Mouse (Mus musculus): ENCODE data around the gene Lhx9. TPM values are rescaled to one million over a fixed set of nuclear protein-coding genes. Genes with fewer than 3 reads are reported as not detected.

Gene Lhx9
- total RNA-seq, 2 experiments from 2014 or later: not detected

GRCm38 (mm10) chr1:138839809-138840430 is 8.5 kb downstream of the Lhx9 start:
- no peak for DNase-seq

- no peak for DNase-seq
These were observed 9.1 kb downstream of the Lhx9 start for GRCm38 (mm10) chr1:138839291-138839690.

- no peak for DNase-seq
These were observed 10.3 kb downstream of the Lhx9 start for GRCm38 (mm10) chr1:138837786-138838743.

DNA sequence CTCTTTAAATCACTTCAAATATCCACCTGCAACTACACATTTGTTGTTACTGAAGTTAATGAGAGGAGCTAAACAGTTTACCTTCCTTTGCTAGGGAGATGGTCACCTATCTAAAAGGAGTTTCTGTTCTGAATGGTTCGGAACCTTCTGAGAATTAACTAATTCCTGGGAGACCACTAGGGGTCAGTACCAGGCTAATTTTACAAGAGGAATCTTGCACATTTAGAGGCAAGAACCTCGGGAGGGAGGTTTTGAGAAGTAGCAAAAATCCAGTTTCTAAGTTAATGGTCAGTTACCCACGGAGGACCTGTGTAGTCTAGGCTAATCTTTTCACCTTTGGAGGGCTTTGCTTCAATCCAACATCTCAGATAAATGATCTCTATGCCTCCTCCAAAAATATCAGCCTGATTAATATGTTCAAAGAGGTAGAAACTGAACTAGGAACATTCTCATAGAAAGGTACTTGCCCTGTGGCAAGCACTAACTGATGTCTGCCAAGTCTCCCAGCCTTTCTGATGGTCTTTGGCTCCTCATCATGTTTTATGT is 12.9 kb downstream of the Lhx9 start:
- DNase-seq: peak; percentile 29

DNA sequence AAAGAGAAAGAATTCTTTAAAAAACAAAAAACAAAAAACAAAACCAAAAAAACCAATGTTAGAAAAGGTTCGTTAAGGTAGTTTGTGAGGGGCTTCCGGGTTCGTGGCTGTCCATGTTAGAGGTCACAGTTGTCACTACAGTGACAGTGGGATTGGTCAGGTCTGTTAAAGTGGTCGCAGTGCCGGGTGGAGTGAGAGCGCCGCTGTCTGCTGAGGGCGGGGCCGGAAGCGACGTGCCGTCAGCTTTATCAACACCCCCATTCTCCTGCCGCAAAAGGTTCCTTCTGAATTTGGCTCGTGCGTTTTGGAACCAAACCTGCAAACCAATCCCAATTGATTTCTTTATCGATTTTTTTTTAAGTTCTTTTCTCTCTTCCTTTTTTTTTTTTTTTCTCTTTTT is 17.1 kb downstream of the Lhx9 start:
- peak; percentile 36 for DNase-seq

DNA sequence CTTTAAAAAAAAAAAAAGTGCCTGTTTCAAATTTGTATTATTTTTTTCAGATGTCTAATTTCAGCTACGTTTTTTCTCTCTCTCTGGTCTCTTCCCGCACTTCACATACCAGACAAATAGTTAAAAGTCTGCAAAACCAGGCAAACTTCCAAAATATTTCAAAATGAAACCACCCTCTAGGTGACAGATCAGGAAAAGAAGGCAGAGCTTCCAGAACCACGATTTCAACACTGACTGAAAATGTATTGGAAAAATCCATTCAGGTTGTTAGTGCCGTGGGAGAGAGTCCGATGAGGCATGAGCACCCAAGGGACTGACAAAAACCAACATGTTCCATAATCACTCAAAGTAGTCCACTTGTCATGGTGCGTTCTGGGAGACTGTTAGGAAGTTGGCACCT is 21.5 kb downstream of the Lhx9 start:
- no peak for DNase-seq

DNA sequence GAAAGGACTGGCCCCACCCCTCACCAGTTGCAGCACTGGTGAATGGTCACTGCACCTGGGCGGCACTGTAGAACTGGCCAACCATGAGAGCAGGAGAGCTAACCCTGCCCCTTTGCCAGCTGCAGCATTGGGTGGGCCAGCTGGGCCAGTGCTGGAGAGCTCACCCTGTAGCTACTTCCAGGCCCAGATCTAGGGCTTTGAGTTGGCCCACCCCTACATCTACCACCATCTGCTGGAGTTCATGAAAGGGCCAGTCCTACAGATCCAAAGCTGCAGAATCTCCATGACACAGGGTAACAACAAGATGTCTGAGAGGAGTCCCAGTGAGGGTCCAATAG is 25.4 kb downstream of the Lhx9 start:
- DNase-seq: no peak

DNA sequence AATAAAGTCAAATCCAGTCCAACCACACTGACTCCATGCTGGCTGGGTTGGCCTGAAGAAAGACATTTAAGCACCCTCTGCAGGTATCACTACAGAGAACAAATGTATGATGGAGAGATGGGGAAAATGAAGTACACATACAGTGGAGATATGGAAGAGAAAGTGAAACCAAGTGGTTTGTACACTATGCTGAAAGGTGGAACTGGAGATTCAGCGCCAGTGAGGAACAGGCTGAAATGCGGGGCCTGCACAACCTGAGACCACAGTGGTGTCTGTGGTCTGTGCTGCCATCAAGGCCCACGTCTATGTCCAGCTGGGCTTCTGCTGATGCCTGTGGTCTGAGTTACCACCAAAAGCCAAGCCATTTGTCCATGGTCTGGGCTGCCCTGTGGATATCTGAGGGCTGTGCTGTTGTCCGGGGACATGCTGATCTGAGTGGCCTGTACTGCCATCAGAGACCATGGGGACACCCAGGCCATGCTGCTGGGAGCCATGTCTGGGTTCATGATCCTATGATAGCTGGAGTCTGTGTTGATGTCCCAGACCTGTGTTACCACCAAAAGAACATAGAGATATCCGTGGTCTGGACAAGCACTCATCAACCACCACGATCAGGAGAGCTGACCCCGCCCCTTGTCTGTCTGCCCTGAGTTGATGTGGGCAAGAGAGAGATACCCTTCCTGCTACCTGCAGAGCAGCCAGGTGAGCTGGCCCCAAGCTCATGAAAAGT is 26.0 kb downstream of the Lhx9 start:
- no peak for DNase-seq

DNA sequence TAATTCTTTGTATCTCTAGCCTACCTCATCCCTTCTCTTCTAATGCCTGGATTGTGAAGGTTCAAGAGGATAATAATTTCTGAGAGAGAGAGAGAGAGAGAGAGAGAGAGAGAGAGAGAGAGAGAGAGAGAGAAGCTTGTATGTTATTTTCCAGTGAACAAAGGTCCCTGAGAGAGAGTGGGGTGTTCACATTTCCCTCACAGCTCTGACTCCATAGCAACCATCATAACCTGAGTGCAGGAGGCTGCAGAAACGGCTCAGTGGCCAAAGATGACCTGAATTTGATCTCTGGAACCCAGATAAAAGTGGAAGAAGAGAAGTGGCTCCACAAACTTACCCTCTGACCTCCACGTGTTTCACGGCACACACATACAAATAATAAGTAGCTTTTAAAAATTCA is 46.6 kb downstream of the Lhx9 start:
- no peak for DNase-seq

GRCm38 (mm10) chr1:138801296-138801695 is 47.1 kb downstream of the Lhx9 start:
- no peak for DNase-seq

- DNase-seq: no peak
These were observed 48.6 kb downstream of the Lhx9 start for GRCm38 (mm10) chr1:138799692-138800314.

GRCm38 (mm10) chr1:138798110-138798509 is 50.3 kb downstream of the Lhx9 start:
- DNase-seq: no peak

- no peak for DNase-seq
These were observed 62.5 kb downstream of the Lhx9 start for GRCm38 (mm10) chr1:138785856-138786255.

- DNase-seq: no peak
These were observed 64.4 kb downstream of the Lhx9 start for GRCm38 (mm10) chr1:138784019-138784418.

Other genes starting within 250 kb of the Lhx9 start
- gene Nek7, start 228.4 kb downstream of the Lhx9 start, total RNA-seq (2021): 10 to 100 TPM; 50.3 to 52.8 TPM
- gene 2310009B15Rik, start 8.3 kb upstream of the Lhx9 start, total RNA-seq (2021): 10 to 100 TPM; 15.8 to 20.3 TPM
- 10 to 100 TPM; 30.8 to 33.3 TPM for gene Dennd1b, start 114.9 kb upstream of the Lhx9 start, total RNA-seq (2021)